Mouse (Mus musculus) olfactory bulb, adult 2 months (tissue): Measurements from ENCODE around the gene Rab4b.

Experiments used
- CTCF ChIP-seq: fragments of 200-500 bp; IDR thresholded peaks from 2 replicates; pipeline ENCODE4 v1.5.1; 2012; ENCODE audit warnings: low read depth, mild to moderate bottlenecking, low read length, moderate library complexity; ENCODE audit not compliant: insufficient read depth
- POLR2A ChIP-seq: fragments of 200-500 bp; IDR thresholded peaks from 2 replicates; pipeline ENCODE4 v1.6.1; 2012; ENCODE audit warnings: mild to moderate bottlenecking, low read depth, low read length, moderate library complexity; ENCODE audit not compliant: insufficient read depth

GRCm38 (mm10) chr7:27159256-27159655 lies 19.4 kb downstream of the Rab4b start:
- TF ChIP-seq CTCF (no peak), POLR2A (no peak)
